Mouse (Mus musculus): Measurements from ENCODE around the gene Slc4a2. TPM values are rescaled to one million over a fixed set of nuclear protein-coding genes. Genes with fewer than 3 reads are reported as not detected.

Gene Slc4a2
- polyA plus RNA-seq, 1 experiment, result 2.5 TPM

DNA sequence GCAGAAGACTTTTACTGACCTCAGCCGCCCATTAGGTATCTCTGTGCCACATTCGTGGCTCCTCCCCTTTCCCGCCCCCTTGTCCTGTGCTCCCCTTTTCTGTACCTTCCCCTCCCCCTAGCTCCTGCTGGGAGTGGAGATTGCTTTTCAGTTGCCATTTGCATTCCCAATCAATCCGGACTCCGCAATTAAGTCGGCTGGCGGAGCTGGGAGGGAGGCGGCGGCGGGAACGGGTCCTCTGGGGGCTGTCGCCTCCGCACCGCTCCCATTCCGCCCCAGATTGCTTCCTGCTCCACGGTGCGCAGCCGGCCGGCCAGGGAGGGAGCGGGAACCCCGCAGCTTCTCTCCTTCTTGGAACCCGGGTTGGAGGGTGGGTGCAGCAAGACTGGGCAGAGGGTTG, 61.3 kb downstream of the Slc4a2 start:
- no peak for TF ChIP-seq GATA1 (IDR thresholded peaks at IDR 0.05; ENCODE audit: low read length)
- no peak for TF ChIP-seq TAL1 (IDR thresholded peaks at IDR 0.05; ENCODE audit: low read length)
- no peaks in the 10 kb centered on the region for H3K9me3 ChIP-seq (ENCODE audit: control insufficient read depth, low read length)
- peaks cover 95% of the 10 kb centered on the region for H3K36me3 ChIP-seq (ENCODE audit: control insufficient read depth)
- H3K4me1 ChIP-seq (ENCODE audit: control insufficient read depth), result peaks cover 4% of the 10 kb centered on the region; the same call in 1 of the 2 replicates
- no peaks in the 10 kb centered on the region for H3K27me3 ChIP-seq (ENCODE audit: control insufficient read depth)
- H3K4me3 ChIP-seq (replicated peaks), result no peak overlapping the region

DNA sequence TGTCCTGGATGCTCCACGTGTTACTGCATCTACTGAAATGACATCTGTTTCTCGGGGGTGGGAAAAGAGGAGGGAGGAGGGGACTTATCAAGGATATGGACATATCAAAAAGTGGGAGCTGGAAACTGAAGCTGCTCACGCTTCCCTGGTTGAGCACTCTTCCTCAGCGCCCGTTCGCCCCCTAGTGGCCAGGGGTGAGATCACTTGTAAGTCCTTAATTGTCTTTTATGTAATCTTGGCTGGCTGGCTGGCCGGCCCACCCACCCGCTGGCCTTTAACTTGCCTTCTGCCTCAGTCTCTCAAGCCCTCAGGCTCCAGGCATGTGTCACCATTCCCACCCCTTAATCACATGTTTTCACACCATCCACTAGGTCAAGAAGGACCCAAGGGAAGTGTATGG, 62.5 kb downstream of the Slc4a2 start:
- Histone ChIP-seq H3K4me3 (replicated peaks) (no peak overlapping the region), H3K4me1 (ENCODE audit: control insufficient read depth) (peaks cover 4% of the 10 kb centered on the region; the same call in 1 of the 2 replicates), H3K9me3 (ENCODE audit: control insufficient read depth, low read length) (no peaks in the 10 kb centered on the region), H3K36me3 (ENCODE audit: control insufficient read depth) (peaks cover 95% of the 10 kb centered on the region), H3K27me3 (ENCODE audit: control insufficient read depth) (no peaks in the 10 kb centered on the region)
- TF ChIP-seq GATA1 (IDR thresholded peaks at IDR 0.05; ENCODE audit: low read length), result no peak
- TF ChIP-seq TAL1 (IDR thresholded peaks at IDR 0.05; ENCODE audit: low read length), result no peak

DNA sequence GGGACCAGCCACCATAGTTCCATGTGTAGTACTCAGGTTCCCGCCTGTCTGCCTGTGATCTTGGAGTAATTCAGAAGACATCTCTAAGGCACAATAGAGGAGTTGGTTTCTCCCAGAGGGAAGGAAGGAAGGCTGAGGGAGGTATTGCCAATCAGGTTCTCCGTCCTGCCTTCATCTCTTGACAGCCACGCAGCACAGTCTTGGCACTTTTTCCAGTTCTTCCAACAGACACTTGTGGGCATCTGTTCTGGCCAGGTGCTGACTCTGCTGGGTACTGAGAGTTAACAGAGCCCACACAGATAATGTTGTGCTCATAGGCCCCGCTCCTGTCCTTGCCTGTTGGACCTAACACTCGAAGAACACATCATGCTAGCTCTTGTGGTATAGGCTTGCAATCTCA, 63.1 kb downstream of the Slc4a2 start:
- peaks cover 4% of the 10 kb centered on the region; the same call in 1 of the 2 replicates for H3K4me1 ChIP-seq (ENCODE audit: control insufficient read depth)
- no peak overlapping the region for H3K4me3 ChIP-seq (replicated peaks)
- H3K36me3 ChIP-seq (ENCODE audit: control insufficient read depth), result peaks cover 95% of the 10 kb centered on the region
- no peaks in the 10 kb centered on the region for H3K9me3 ChIP-seq (ENCODE audit: control insufficient read depth, low read length)
- TF ChIP-seq GATA1 (IDR thresholded peaks at IDR 0.05; ENCODE audit: low read length) (no peak), TAL1 (IDR thresholded peaks at IDR 0.05; ENCODE audit: low read length) (no peak)
- H3K27me3 ChIP-seq (ENCODE audit: control insufficient read depth), result no peaks in the 10 kb centered on the region

DNA sequence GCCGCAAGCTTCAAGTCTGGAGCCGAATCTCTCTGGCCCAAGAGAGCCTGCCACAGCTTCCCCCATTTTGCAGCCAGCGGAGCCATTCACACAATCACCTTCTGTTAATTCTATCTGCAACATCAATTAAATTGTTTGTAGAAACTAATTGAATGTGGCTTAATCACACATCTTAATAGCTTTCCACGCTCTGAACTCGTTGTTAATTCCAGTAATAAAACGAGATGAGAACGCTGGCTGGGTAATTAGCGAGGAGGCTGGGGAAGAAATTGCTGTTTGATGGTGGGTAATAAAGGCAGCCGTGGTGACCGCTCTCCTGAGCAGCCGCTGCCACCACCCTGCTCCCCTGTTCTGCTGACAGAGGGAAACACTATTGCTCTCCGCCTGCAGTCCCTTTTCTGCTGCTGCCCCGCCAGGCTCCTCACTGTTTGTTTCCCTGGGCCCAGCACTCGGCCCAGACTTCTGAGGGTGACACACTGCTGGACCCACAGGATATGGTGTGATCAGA, 66.8 kb downstream of the Slc4a2 start:
- no peak for TF ChIP-seq GATA1 (IDR thresholded peaks at IDR 0.05; ENCODE audit: low read length)
- no peak for TF ChIP-seq TAL1 (IDR thresholded peaks at IDR 0.05; ENCODE audit: low read length)
- Histone ChIP-seq H3K27me3 (ENCODE audit: control insufficient read depth) (no peaks in the 10 kb centered on the region), H3K36me3 (ENCODE audit: control insufficient read depth) (peaks cover 97% of the 10 kb centered on the region), H3K4me3 (replicated peaks) (no peak overlapping the region), H3K9me3 (ENCODE audit: control insufficient read depth, low read length) (no peaks in the 10 kb centered on the region), H3K4me1 (ENCODE audit: control insufficient read depth) (no peaks in the 10 kb centered on the region)

Other genes with a start within 250 kb of the Slc4a2 start
- 0.08 TPM in 1 of 2 replicates, not detected in the other for gene Kcnh2, start 72.2 kb upstream of the Slc4a2 start, polyA plus RNA-seq (2012)
- 0.02 and 0.03 TPM in 2 replicates for gene Nos3, start 59.0 kb upstream of the Slc4a2 start, polyA plus RNA-seq (2012)
- gene Atg9b, start 31.7 kb upstream of the Slc4a2 start, polyA plus RNA-seq (2012), result 0.02 and 0.05 TPM in 2 replicates
- 1.7 and 2.2 TPM in 2 replicates for gene Abcb8, start 30.2 kb upstream of the Slc4a2 start, polyA plus RNA-seq (2012)
- not detected in 2 replicates for gene Asic3, start 10.4 kb upstream of the Slc4a2 start, polyA plus RNA-seq (2012)
- 0.40 and 0.67 TPM in 2 replicates for gene Cdk5, start 307 bp upstream of the Slc4a2 start, polyA plus RNA-seq (2012)
- gene Fastk, start 21.4 kb downstream of the Slc4a2 start, polyA plus RNA-seq (2012), result 33.0 and 33.8 TPM in 2 replicates
- 2.3 and 2.8 TPM in 2 replicates for gene Tmub1, start 24.0 kb downstream of the Slc4a2 start, polyA plus RNA-seq (2012)
- 17.2 and 18.9 TPM in 2 replicates for gene Agap3, start 28.3 kb downstream of the Slc4a2 start, polyA plus RNA-seq (2012)
- not detected in 2 replicates for gene Gbx1, start 103.4 kb downstream of the Slc4a2 start, polyA plus RNA-seq (2012)
- gene Asb10, start 117.1 kb downstream of the Slc4a2 start, polyA plus RNA-seq (2012), result not detected in 2 replicates
- gene 4931409K22Rik, start 133.0 kb downstream of the Slc4a2 start, polyA plus RNA-seq (2012), result not detected in 2 replicates
- 4.3 and 5.3 TPM in 2 replicates for gene Abcf2, start 153.6 kb downstream of the Slc4a2 start, polyA plus RNA-seq (2012)
- 0.75 and 0.89 TPM in 2 replicates for gene Chpf2, start 162.9 kb downstream of the Slc4a2 start, polyA plus RNA-seq (2012)
- not detected in 2 replicates for gene Smarcd3, start 200.6 kb downstream of the Slc4a2 start, polyA plus RNA-seq (2012)

Data from erythroblast, embryonic 14.5 days (primary cell).